Mouse (Mus musculus): ENCODE data around the gene Cops7b.

Gene Cops7b

GRCm38 (mm10) chr1:86582451-86583096 lies at the start of gene Cops7b, which contains the start of gene Pde6d:
Cops7b (plus strand) TSS chr1:86582904.
Pde6d (minus strand) TSS chr1:86582629.
- in situ Hi-C loops (cut with MboI, MseI) = loop anchor here (5.0 to 10.0 kb wide), 2 partner anchors 45 to 1272 kb away; partner anchors contain the start of gene Dgkd

DNA sequence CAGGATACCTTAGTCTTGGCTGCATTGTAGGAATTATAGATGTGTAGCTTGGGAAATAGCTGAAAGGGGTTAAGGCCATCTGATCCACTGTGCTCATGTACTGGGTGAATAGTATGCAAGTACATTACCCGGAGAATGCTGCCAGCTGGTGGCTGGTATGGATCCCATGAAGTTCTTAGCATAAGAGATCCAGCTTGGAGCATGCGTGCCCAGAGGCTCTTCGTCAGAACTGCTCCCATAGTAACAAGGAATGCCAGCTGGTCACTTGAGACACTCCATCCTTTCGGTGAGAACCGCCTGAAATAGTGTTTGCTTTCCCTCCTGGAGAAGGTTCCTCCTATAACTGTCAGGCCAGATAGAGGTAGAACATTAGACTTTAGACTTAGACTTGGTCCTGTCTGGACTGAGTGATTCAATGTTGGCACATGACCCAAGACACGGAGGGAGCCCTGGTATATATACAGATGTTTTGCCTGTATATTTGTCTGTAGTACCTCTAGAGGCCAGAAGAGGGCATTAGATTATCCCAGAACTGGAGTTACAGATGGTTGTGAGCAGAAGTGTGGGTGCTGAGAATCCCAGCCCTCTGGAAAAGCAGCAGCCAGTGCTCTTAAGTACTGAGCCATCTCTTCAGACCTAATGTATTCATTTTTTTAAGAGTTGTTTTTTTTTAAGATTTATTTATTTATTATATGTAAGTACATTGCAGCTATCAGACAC lies 49.1 kb upstream of the Cops7b start:
- in situ Hi-C loops (cut with MboI, MseI) = loop anchor here (5.0 kb wide), 1 partner anchor 91 kb away; no protein-coding TSS in a partner anchor

GRCm38 (mm10) chr1:86538383-86538782 lies 44.3 kb upstream of the Cops7b start:
- in situ Hi-C loops (cut with MboI, MseI) = loop anchor here (5.0 kb wide), 1 partner anchor 44 kb away; the partner anchor contains the start of genes Cops7b and Pde6d

- in situ Hi-C loops (cut with MboI, MseI) = loop anchor here (5.0 kb wide), 1 partner anchor 43 kb away; the partner anchor contains the start of genes Cops7b and Pde6d
Observed at GRCm38 (mm10) chr1:86539583-86539982, 43.1 kb upstream of the Cops7b start.

GRCm38 (mm10) chr1:86542584-86542983 lies 40.1 kb upstream of the Cops7b start:
- in situ Hi-C loops (cut with MboI, MseI) = no loop called here

DNA sequence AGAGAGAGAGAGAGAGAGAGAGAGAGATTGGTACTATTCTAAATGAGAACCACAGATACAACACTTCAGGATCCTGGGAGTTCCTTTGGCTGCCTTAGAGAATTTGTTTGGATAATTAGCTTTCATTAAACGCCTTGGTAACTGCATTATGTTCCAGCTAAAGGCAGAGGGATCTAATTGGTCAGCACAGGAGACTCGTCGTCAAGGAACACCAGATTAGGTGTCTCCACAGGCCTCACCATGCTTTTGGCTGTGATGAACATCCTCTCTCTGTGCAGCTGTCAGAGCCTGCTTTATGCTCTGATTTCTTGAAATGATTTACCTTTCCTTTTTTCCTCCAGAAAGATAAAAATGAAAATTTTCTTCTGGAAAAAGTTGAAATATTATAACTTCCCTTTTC lies 35.9 kb upstream of the Cops7b start:
- in situ Hi-C loops (cut with MboI, MseI) = no loop called here

GRCm38 (mm10) chr1:86551299-86551698 lies 31.4 kb upstream of the Cops7b start:
- in situ Hi-C loops (cut with MboI, MseI) = no loop called here

DNA sequence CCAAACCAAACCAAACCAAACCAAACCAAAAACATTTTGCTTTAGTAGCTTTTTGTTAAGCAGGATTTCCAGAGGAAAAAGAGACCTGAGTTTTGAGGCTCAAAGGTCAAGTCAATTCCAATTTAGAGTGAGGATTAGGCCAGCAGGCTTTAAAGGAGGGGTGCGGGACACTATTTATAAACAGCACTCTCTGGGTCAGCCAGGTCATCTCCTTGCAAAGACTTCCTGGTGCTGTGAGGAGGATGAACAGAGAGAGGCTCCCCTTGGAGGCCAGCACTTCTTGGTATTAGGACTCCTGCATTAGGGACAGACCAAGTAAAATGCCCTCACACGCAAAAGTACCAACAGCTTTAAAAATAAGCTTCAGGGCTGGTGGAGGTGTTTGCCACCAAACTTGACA lies 30.8 kb upstream of the Cops7b start:
- in situ Hi-C loops (cut with MboI, MseI) = no loop called here

DNA sequence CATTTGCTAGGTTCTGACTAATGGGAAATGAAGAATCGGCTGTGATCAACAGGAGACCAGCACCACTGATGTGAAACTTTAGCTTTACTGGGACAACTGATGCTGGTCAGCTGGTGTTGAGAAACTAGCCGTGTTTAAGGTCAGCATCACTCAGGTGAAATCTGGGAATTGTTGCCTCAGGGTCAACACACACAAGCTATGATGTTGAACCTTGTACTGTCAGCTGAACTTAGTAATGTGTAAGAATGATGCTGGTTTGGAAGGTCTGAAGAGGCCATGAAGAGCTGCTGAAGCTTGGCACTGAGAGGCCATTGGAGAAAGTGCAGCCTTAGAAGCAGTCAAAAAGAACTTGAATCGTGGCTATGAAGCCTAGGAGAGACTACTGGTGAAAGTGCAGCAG lies 27.0 kb upstream of the Cops7b start:
- in situ Hi-C loops (cut with MboI, MseI) = no loop called here

- in situ Hi-C loops (cut with MboI, MseI) = no loop called here
Observed at GRCm38 (mm10) chr1:86557872-86558271, 24.8 kb upstream of the Cops7b start.

- in situ Hi-C loops (cut with MboI, MseI) = no loop called here
Observed at GRCm38 (mm10) chr1:86559232-86559631, 23.5 kb upstream of the Cops7b start.

- in situ Hi-C loops (cut with MboI, MseI) = no loop called here
Observed at GRCm38 (mm10) chr1:86562663-86563062, 20.0 kb upstream of the Cops7b start.

- in situ Hi-C loops (cut with MboI, MseI) = no loop called here
Observed at GRCm38 (mm10) chr1:86568409-86568808, 14.3 kb upstream of the Cops7b start.

GRCm38 (mm10) chr1:86569292-86569860 lies 13.3 kb upstream of the Cops7b start:
- in situ Hi-C loops (cut with MboI, MseI) = no loop called here

DNA sequence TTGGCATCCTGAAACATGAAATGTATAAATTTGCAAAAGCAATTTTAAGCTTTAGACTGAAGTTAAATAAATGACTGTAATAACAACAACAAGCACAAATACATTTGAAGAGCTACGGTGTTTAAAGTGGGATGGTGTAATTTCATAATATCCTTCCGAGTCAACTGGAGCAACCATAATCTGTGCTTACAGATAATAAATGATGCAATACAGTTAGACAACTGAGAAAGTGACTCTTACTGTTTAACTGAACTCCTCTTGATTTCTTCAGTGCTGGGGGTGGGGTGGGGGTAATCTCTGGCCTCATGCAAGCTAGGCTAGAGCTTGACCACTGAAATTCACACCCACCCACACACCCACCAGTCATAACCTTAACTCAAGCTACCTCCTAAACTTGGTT lies 11.3 kb upstream of the Cops7b start:
- in situ Hi-C loops (cut with MboI, MseI) = no loop called here

GRCm38 (mm10) chr1:86571941-86572340 lies 10.8 kb upstream of the Cops7b start:
- in situ Hi-C loops (cut with MboI, MseI) = no loop called here

GRCm38 (mm10) chr1:86580426-86580825 lies 2.3 kb upstream of the Cops7b start:
- in situ Hi-C loops (cut with MboI, MseI) = loop anchor here (5.0 to 10.0 kb wide), 2 partner anchors 43 to 1274 kb away; partner anchors contain the start of gene Dgkd

DNA sequence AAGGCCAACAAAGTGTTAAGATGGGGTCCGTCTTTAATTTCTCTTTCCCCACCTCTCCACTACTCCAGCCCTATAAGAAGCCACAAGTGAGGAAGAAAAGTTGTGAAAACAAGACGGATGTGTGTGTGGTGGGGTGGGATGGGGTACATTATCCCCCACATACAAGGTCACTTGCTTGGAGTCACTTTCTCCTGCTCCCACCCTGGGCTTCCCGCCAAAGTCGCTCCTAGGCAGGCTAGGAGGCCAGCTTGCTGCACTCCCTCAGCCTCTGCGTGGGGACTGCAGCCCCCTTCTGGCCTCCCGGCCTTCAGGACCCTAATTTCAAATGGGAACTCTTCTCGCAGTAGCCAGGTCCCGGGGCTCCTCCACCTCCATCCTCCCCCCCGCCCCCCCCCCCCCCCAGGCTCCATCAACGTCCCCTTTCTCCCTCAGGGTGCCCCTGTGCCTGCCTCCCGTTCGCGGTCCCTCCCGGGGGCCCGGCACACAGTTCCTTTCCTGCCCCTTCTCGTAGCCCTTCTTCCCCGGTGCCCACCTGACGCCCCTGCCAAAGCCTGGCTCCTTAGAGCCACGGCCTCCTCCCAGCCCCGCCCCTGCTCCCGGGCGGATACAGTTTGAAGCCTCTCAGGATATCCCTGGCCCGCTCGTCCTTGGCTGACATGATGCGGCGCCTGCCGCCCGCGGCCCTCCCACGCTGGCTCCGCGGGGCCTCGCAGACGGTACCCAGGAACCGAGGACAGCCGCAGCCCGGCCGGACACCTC lies 833 bp upstream of the Cops7b start:
- in situ Hi-C loops (cut with MboI, MseI) = loop anchor here (5.0 to 10.0 kb wide), 2 partner anchors 45 to 1273 kb away; partner anchors contain the start of gene Dgkd

- in situ Hi-C loops (cut with MboI, MseI) = loop anchor here (5.0 to 10.0 kb wide), 2 partner anchors 46 to 1271 kb away; partner anchors contain the start of gene Dgkd
Observed at GRCm38 (mm10) chr1:86583709-86584108, 1.0 kb downstream of the Cops7b start.

DNA sequence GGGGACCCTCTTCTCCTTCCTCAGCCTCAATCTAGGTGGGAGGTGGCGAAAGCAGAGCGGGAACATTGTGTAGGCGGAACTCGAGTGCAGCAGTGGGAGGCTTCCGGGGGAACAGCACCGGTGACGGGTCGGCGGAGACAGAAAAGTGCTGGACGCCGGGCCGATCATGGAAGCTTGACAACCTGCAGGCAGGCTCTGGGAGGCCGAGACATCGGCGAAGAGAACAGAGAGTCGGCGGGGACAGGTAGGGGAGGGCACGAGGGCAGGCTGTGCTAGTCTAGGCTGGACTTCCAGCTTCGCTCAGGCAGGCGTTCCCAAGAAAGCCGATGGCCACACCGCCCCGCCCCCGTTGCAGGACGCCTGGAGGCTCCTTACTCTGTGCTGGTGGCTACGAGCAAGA lies 4.3 kb downstream of the Cops7b start:
- in situ Hi-C loops (cut with MboI, MseI) = loop anchor here (10.0 kb wide), 1 partner anchor 1268 kb away; the partner anchor contains the start of gene Dgkd

GRCm38 (mm10) chr1:86594539-86594938 lies 11.8 kb downstream of the Cops7b start:
- in situ Hi-C loops (cut with MboI, MseI) = no loop called here
